Mouse (Mus musculus): ENCODE measurements around the gene Prr23a1.

The Prr23a1 gene

GRCm38 (mm10) chr9:98842117-98842516, at the start of gene Prr23a1:
Gene Prr23a1, plus strand, starts transcription at chr9:98842503.
- no peak for DNase-seq (ENCODE audit: low spot score in 2 of 2)

GRCm38 (mm10) chr9:98799021-98799420, 43.3 kb upstream of the Prr23a1 start:
- no peak for DNase-seq (ENCODE audit: low spot score in 2 of 2)

DNA sequence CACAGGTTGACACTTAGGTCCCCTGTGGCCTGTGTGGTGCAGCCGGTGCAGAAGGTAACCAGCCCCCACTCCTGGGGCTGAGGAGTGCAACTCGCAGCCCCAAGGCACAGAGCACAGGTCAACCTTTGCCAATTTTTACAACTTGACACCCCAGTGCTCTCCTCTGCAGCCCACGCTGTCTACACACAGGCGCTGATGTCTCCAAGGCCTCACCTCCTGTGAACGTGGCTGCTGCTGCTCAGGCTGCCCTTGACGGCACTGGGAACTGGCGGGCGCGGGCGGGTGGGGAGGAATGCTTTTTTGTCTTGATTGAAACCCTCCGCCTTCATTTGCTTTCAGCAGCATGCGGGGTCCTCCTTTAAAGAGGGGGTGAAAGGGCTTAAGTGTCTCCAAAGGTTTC, 38.3 kb upstream of the Prr23a1 start:
- DNase-seq (ENCODE audit: low spot score in 2 of 2) = no peak

GRCm38 (mm10) chr9:98805511-98805910, 36.8 kb upstream of the Prr23a1 start:
- no peak for DNase-seq (ENCODE audit: low spot score in 2 of 2)

DNA sequence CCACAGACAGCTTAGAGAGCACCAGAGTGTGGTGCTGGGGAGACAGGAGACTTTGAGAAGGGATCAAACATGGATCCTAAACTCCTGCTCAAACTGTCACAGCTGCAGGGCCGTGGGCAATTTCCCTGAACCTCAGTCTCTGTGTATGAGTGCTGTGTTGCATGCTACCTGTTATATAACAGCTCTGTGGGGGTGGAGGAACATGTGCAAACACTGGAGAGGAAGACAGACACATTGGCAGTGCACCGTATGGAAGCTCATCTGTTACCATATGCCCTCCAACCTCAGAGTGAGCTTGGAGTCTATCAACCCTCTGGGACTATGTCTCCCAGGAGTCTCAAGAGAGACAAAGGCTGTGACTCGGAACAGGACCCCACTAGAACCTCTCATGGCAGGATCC, 36.4 kb upstream of the Prr23a1 start:
- no peak for DNase-seq (ENCODE audit: low spot score in 2 of 2)

- no peak for DNase-seq (ENCODE audit: low spot score in 2 of 2)
These were observed 34.7 kb upstream of the Prr23a1 start for GRCm38 (mm10) chr9:98807631-98808030.

DNA sequence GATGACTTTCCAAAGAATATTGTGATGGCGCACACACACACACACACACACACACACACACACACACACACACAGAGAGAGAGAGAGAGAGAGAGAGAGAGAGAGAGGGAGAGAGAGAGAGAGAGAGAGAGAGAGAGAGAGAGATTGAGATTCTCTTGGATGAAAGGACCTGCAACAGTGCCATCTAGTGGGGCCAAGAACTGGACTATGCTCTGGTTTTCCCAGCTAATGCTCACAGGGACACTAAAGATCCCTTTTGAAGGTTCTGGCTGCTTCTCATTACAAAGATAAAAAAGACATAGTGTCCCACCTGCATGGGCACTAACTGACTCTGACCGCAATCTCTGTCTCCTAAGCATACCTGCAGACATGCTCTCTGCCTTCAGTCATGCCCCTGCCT, 32.8 kb upstream of the Prr23a1 start:
- DNase-seq (ENCODE audit: low spot score in 2 of 2) = peak in 1 of 2 experiments; percentile 26

DNA sequence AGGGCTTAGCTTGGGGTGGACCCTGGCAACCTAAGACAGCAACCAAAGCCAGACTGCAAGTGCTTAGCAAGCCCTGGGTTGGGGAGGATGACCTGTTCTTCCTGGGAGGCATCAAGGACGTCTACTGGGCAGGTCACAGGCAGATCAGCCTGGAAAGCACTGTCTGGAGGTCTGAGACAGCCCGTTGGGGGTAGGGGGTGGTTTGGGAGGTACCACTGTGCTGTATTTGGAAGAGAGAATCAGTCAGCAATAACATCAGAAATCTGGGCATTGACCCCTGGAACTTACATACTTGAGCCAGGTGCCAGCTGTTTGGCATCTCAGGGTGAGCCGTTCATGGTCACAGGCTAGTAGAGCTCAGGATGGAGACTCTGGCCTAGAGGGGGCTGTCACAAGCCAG, 26.2 kb upstream of the Prr23a1 start:
- DNase-seq (ENCODE audit: low spot score in 2 of 2) = no peak

- DNase-seq (ENCODE audit: low spot score in 2 of 2) = no peak
These were observed 24.7 kb upstream of the Prr23a1 start for GRCm38 (mm10) chr9:98817592-98817991.

- no peak for DNase-seq (ENCODE audit: low spot score in 2 of 2)
These were observed 23.3 kb upstream of the Prr23a1 start for GRCm38 (mm10) chr9:98818971-98819370.

DNA sequence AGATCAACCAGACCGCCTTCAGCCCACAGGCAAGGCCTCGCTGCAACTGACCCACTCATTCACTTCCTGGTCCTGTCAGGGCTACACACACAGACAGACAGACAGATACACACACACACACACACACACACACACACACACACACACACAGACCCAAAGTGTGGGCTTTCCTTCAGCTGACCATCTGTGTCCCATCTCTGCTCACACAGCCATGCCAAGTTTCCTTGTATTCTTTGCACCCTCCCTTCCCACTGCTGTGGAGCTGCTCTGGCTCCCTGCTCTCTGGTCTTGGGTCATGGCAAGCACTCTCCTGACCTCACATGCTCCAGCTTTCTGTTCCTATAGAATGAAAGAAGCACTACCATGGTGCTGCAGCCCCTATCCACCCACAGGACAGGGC, 22.8 kb upstream of the Prr23a1 start:
- DNase-seq (ENCODE audit: low spot score in 2 of 2) = no peak

DNA sequence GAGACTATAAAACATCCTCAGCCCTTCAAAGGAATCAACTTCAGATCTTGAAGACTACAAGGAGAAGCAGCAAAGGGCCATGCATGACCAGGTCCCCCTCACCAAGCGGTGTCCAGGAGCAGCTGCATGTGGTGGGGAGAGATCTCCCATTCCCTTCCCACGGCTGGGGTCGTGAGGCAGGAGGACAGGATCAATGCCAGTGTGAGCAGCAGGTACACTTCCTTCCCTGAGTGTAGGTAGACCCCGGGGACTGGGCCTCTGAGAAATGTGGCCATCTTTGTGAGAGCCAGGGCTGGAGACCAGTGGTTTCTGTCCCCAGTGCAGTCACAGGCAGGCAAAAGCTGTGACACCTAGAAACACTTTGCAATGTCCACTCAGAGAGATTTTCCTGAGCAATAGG, 21.8 kb upstream of the Prr23a1 start:
- DNase-seq (ENCODE audit: low spot score in 2 of 2) = no peak

- DNase-seq (ENCODE audit: low spot score in 2 of 2) = no peak
These were observed 21.2 kb upstream of the Prr23a1 start for GRCm38 (mm10) chr9:98821067-98821466.

DNA sequence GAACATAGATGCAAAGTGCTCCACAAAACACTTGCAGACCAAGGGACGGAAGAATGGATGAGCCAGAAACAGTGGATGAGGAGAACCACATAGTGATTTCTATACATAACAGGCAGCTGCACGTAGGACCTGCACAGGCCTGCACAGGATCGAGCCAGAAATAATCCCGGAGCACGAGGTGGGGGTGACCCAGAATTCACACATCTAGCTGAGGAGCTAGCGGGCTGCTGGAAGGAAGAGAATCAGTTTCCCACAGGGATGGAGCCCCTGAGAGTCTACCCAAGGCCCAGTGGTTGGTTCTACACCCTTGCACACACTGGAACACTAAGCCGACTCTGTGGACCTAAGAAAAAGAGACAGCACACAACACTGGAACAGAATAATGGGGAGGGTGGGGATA, 18.5 kb upstream of the Prr23a1 start:
- no peak for DNase-seq (ENCODE audit: low spot score in 2 of 2)

DNA sequence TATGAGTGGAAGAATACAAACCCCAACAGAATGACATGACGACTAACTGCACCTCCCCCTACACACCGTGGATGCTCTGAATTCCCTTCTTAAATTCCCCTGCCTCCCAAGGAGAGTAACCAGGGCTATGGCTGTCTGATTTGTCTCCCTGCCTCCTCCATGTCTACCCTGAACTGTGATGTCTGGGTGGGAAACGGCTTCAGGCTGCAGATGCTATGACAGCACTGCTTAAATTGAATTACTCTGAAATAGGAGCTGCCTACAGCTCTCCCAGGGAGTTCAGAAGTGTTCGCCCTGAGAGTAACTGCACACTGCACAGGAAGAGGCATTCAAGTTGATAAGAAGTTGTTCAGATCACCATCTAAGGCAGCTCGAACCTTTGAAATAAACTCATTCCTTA, 12.8 kb upstream of the Prr23a1 start:
- DNase-seq (ENCODE audit: low spot score in 2 of 2) = no peak

DNA sequence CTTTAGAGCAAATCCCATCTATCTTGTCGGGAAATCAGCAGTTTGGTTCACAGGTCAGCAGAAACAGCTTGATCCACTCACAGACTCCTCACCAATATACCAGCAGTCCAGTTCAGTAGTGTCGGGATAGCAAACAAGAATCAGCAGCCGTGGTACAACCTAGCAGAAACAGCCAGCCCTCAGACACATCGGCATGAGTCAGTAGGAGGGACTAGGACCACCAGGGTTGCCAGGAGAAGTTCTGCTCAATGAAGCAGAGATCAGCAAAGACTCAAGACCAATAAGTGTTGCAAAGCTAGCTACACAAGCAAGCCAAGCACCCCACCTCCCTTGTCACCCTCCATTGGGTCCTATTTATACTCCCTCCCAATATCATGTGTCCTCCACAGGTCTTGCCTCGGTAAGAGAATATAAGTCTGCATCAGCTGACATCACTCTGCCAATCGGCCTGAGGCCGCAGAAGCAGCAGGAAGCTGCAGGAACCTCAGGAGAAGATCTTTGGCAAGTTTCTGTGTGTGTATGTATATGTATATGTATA, 4.7 kb upstream of the Prr23a1 start:
- no peak for DNase-seq (ENCODE audit: low spot score in 2 of 2)

DNA sequence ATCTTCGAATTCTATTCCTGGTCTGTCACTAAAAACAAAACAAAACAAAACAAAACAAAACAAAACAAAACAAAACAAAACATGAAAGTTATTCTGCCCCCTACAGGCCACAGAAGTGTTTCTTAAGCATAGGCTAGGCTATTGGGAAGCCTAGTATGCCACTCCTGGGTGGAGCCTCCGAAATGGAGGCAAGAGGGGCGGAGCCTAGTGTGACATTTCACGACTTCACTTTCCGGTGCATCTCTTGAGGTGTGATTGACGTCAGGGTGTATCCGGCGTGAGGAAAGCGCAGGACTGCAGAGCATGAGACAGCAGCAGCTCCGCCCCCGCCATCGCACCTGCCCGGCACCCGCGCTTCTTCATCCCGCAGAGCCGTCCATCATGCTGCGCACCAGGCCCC, 13.9 kb downstream of the Prr23a1 start, which contains the start of gene Prr23a2:
Gene Prr23a2, plus strand, starts transcription at position 285 of the 400 bp plus-strand sequence.
- DNase-seq (ENCODE audit: low spot score in 2 of 2) = no peak

GRCm38 (mm10) chr9:98863463-98863862, 21.2 kb downstream of the Prr23a1 start:
- DNase-seq (ENCODE audit: low spot score in 2 of 2) = no peak

DNA sequence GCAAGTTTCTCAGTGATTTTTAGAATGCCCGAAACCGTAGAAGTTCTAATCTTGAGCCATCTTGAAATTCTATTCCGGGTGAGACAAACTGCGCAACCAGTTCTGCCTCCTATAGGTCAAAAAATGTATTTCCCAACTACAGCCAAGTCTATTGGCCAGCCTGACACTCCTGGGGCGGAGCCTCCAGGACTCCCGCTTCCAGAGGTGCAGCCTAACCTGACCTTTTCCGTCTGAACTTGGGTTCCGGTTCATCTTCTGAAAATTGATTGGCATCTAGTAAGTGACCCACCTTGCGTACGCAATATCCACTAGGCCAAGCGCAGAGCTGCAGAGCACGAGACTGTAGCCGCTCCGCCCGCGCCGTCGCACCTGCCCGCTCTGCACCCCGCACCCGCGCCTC, 22.3 kb downstream of the Prr23a1 start, which contains the start of gene Prr23a3:
Gene Prr23a3, plus strand, starts transcription at position 197 of the 400 bp plus-strand sequence.
- DNase-seq (ENCODE audit: low spot score in 2 of 2) = no peak
